Mouse (Mus musculus) right cerebral cortex, adult 18-20 months (tissue): ENCODE measurements around the gene Carmil1.

ENCODE experiments used
- DNase-seq: peaks from one replicate; pipeline ENCODE4 v3.0.0; 2022; ENCODE audit warnings: mixed read lengths

Carmil1 gene

GRCm38 (mm10) chr13:24101157-24102130 is 179.2 kb downstream of the Carmil1 start:
- DNase-seq, result no peak

- no peak for DNase-seq
Measured at GRCm38 (mm10) chr13:24100516-24101094, 180.0 kb downstream of the Carmil1 start.

GRCm38 (mm10) chr13:24096573-24096972 is 184.0 kb downstream of the Carmil1 start:
- DNase-seq, result no peak

GRCm38 (mm10) chr13:24094825-24095547 is 185.6 kb downstream of the Carmil1 start:
- DNase-seq, result no peak

GRCm38 (mm10) chr13:24093108-24093507 is 187.5 kb downstream of the Carmil1 start:
- DNase-seq, result no peak

GRCm38 (mm10) chr13:24092073-24092472 is 188.5 kb downstream of the Carmil1 start:
- no peak for DNase-seq

GRCm38 (mm10) chr13:24082153-24082552 is 198.4 kb downstream of the Carmil1 start:
- DNase-seq, result no peak

GRCm38 (mm10) chr13:24081698-24082097 is 198.9 kb downstream of the Carmil1 start:
- peak; percentile 24 for DNase-seq

- no peak for DNase-seq
Measured at GRCm38 (mm10) chr13:24072588-24072987, 208.0 kb downstream of the Carmil1 start.

GRCm38 (mm10) chr13:24067553-24067952 is 213.0 kb downstream of the Carmil1 start:
- DNase-seq, result no peak

GRCm38 (mm10) chr13:24065536-24065935 is 215.1 kb downstream of the Carmil1 start:
- no peak for DNase-seq

GRCm38 (mm10) chr13:24062770-24063169 is 217.8 kb downstream of the Carmil1 start:
- DNase-seq, result no peak

- DNase-seq, result no peak
Measured at GRCm38 (mm10) chr13:24055072-24055869, 225.3 kb downstream of the Carmil1 start.

- no peak for DNase-seq
Measured at GRCm38 (mm10) chr13:24051496-24051895, 229.1 kb downstream of the Carmil1 start.

GRCm38 (mm10) chr13:24050330-24050729 is 230.3 kb downstream of the Carmil1 start:
- DNase-seq, result no peak

GRCm38 (mm10) chr13:24049267-24050034 is 231.1 kb downstream of the Carmil1 start:
- DNase-seq, result peak; percentile 87

GRCm38 (mm10) chr13:24048611-24049010 is 232.0 kb downstream of the Carmil1 start:
- DNase-seq, result no peak

GRCm38 (mm10) chr13:24045271-24045670 is 235.3 kb downstream of the Carmil1 start:
- no peak for DNase-seq

GRCm38 (mm10) chr13:24040221-24040620 is 240.4 kb downstream of the Carmil1 start:
- no peak for DNase-seq

- DNase-seq, result no peak
Measured at GRCm38 (mm10) chr13:24037502-24037901, 243.1 kb downstream of the Carmil1 start.

GRCm38 (mm10) chr13:24036150-24036549 is 244.4 kb downstream of the Carmil1 start:
- no peak for DNase-seq
